Mouse (Mus musculus): ENCODE results near the gene Khdc3. TPM values are rescaled to one million over a fixed set of nuclear protein-coding genes. Genes with fewer than 3 reads are reported as not detected.
"Not testable (repeated sequence)": the region's sequence is repeated elsewhere in the genome, so short reads cannot be mapped to it uniquely, and the experiment has no call there.

Gene Khdc3
- 0.12 and 0.17 TPM in 2 replicates for polyA plus RNA-seq (2015; fragmentation: Nextera tagmentation; extraction: Ambion mirVana)

GRCm38 (mm10) chr9:73101536-73101935 is at the start of gene Khdc3:
Gene Khdc3 (plus strand): TSS chr9:73101836.
- peaks cover 9% of the 10 kb centered on the region; the same call in 1 of the 2 replicates for H3K4me1 ChIP-seq (replicated peaks)
- no peak within 1 kb of the TSS for H3K9ac ChIP-seq
- H3K27ac ChIP-seq (replicated peaks) = no peak within 1 kb of the TSS
- no peaks in the 10 kb centered on the region for H3K9me3 ChIP-seq
- ATAC-seq (ENCODE audit: low FRiP score, low read depth) = no peak
- WGBS = 89% methylated on average over 5 of the region's 5 CpGs
- peaks cover 43% of the 10 kb centered on the region for H3K27me3 ChIP-seq
- no peaks in the 10 kb centered on the region for H3K36me3 ChIP-seq
- no peak within 1 kb of the TSS for H3K4me2 ChIP-seq
- no peak within 1 kb of the TSS for H3K4me3 ChIP-seq

GRCm38 (mm10) chr9:73055441-73055911 is 46.2 kb upstream of the Khdc3 start:
- Histone ChIP-seq H3K9ac (no peak overlapping the region), H3K9me3 (no peaks in the 10 kb centered on the region), H3K4me3 (no peak overlapping the region), H3K4me2 (no peak overlapping the region), H3K27me3 (no peaks in the 10 kb centered on the region), H3K27ac (replicated peaks) (no peak overlapping the region), H3K4me1 (replicated peaks) (no peaks in the 10 kb centered on the region), H3K36me3 (no peaks in the 10 kb centered on the region)
- WGBS = 71% methylated on average over 10 of the region's 10 CpGs
- ATAC-seq (ENCODE audit: low FRiP score, low read depth) = no peak

GRCm38 (mm10) chr9:73059224-73059623 is 42.4 kb upstream of the Khdc3 start:
- H3K36me3 ChIP-seq = no peaks in the 10 kb centered on the region
- ATAC-seq (ENCODE audit: low FRiP score, low read depth) = no peak

GRCm38 (mm10) chr9:73063621-73064290 is 37.9 kb upstream of the Khdc3 start:
- H3K4me1 ChIP-seq (replicated peaks) = peaks cover 21% of the 10 kb centered on the region
- H3K4me3 ChIP-seq = no peak overlapping the region
- 38% methylated on average over 15 of the region's 15 CpGs for WGBS
- H3K27me3 ChIP-seq = no peaks in the 10 kb centered on the region
- H3K27ac ChIP-seq (replicated peaks) = no peak overlapping the region
- ATAC-seq (ENCODE audit: low FRiP score, low read depth) = no peak; the same call in 1 of the 2 replicates
- no peak overlapping the region for H3K9ac ChIP-seq
- no peaks in the 10 kb centered on the region for H3K9me3 ChIP-seq
- no peaks in the 10 kb centered on the region for H3K36me3 ChIP-seq
- H3K4me2 ChIP-seq = peak overlapping the region; percentile 38

More at GRCm38 (mm10) chr9:73059224-73059623, 42.4 kb upstream of the Khdc3 start:
- 91% methylated on average over 4 of the region's 4 CpGs for WGBS
- Histone ChIP-seq H3K4me3 (no peak overlapping the region), H3K27ac (replicated peaks) (no peak overlapping the region), H3K9ac (no peak overlapping the region), H3K4me2 (no peak overlapping the region), H3K4me1 (replicated peaks) (peaks cover 7% of the 10 kb centered on the region; the same call in 1 of the 2 replicates), H3K9me3 (no peaks in the 10 kb centered on the region), H3K27me3 (no peaks in the 10 kb centered on the region)

GRCm38 (mm10) chr9:73067086-73067485 is 34.5 kb upstream of the Khdc3 start:
- 30% methylated on average over 10 of the region's 10 CpGs for WGBS
- H3K9ac ChIP-seq = no peak overlapping the region
- H3K27ac ChIP-seq (replicated peaks) = no peak overlapping the region
- ATAC-seq (ENCODE audit: low FRiP score, low read depth) = peak; percentile 68; the same call in 1 of the 2 replicates
- no peak overlapping the region for H3K4me3 ChIP-seq
- peak overlapping the region; percentile 26; the same call in 1 of the 2 replicates for H3K4me2 ChIP-seq
- H3K36me3 ChIP-seq = no peaks in the 10 kb centered on the region
- no peaks in the 10 kb centered on the region for H3K9me3 ChIP-seq
- no peaks in the 10 kb centered on the region for H3K27me3 ChIP-seq
- H3K4me1 ChIP-seq (replicated peaks) = peaks cover 21% of the 10 kb centered on the region

GRCm38 (mm10) chr9:73068230-73068679 is 33.4 kb upstream of the Khdc3 start:
- no peak overlapping the region for H3K9ac ChIP-seq
- WGBS = 42% methylated on average over 6 of the region's 6 CpGs
- peaks cover 21% of the 10 kb centered on the region for H3K4me1 ChIP-seq (replicated peaks)
- no peak overlapping the region for H3K4me2 ChIP-seq
- no peaks in the 10 kb centered on the region for H3K9me3 ChIP-seq
- no peaks in the 10 kb centered on the region for H3K27me3 ChIP-seq
- no peak overlapping the region for H3K4me3 ChIP-seq
- ATAC-seq (ENCODE audit: low FRiP score, low read depth) = peak; percentile 19; the same call in 1 of the 2 replicates
- no peaks in the 10 kb centered on the region for H3K36me3 ChIP-seq
- no peak overlapping the region for H3K27ac ChIP-seq (replicated peaks)

GRCm38 (mm10) chr9:73068688-73069087 is 32.9 kb upstream of the Khdc3 start:
- no peak for ATAC-seq (ENCODE audit: low FRiP score, low read depth)
- 87% methylated on average over 6 of the region's 6 CpGs for WGBS

GRCm38 (mm10) chr9:73070971-73071659 is 30.5 kb upstream of the Khdc3 start:
- 72% methylated on average over 10 of the region's 10 CpGs for WGBS
- H3K36me3 ChIP-seq = no peaks in the 10 kb centered on the region
- H3K9ac ChIP-seq = no peak overlapping the region
- no peak overlapping the region for H3K4me2 ChIP-seq
- ATAC-seq (ENCODE audit: low FRiP score, low read depth) = no peak
- H3K4me3 ChIP-seq = no peak overlapping the region
- H3K27me3 ChIP-seq = no peaks in the 10 kb centered on the region
- no peaks in the 10 kb centered on the region for H3K9me3 ChIP-seq
- no peak overlapping the region for H3K27ac ChIP-seq (replicated peaks)
- peaks cover 14% of the 10 kb centered on the region for H3K4me1 ChIP-seq (replicated peaks)

More at GRCm38 (mm10) chr9:73068688-73069087, 32.9 kb upstream of the Khdc3 start:
- Histone ChIP-seq H3K27me3 (no peaks in the 10 kb centered on the region), H3K4me3 (no peak overlapping the region), H3K4me2 (no peak overlapping the region), H3K36me3 (no peaks in the 10 kb centered on the region), H3K4me1 (replicated peaks) (peaks cover 16% of the 10 kb centered on the region), H3K9ac (no peak overlapping the region), H3K9me3 (no peaks in the 10 kb centered on the region), H3K27ac (replicated peaks) (no peak overlapping the region)

GRCm38 (mm10) chr9:73072426-73072825 is 29.2 kb upstream of the Khdc3 start:
- no peaks in the 10 kb centered on the region for H3K27me3 ChIP-seq
- H3K4me1 ChIP-seq (replicated peaks) = peaks cover 9% of the 10 kb centered on the region
- H3K36me3 ChIP-seq = no peaks in the 10 kb centered on the region
- H3K27ac ChIP-seq (replicated peaks) = no peak overlapping the region
- H3K4me3 ChIP-seq = no peak overlapping the region
- WGBS = 87% methylated on average over 8 of the region's 8 CpGs
- ATAC-seq (ENCODE audit: low FRiP score, low read depth) = no peak
- no peak overlapping the region for H3K4me2 ChIP-seq
- H3K9ac ChIP-seq = no peak overlapping the region
- H3K9me3 ChIP-seq = no peaks in the 10 kb centered on the region

GRCm38 (mm10) chr9:73073169-73073568 is 28.5 kb upstream of the Khdc3 start:
- H3K4me2 ChIP-seq = no peak overlapping the region
- H3K9ac ChIP-seq = no peak overlapping the region
- no peak overlapping the region for H3K4me3 ChIP-seq
- no peak for ATAC-seq (ENCODE audit: low FRiP score, low read depth)
- no peaks in the 10 kb centered on the region for H3K9me3 ChIP-seq
- H3K36me3 ChIP-seq = no peaks in the 10 kb centered on the region
- H3K27me3 ChIP-seq = no peaks in the 10 kb centered on the region
- H3K27ac ChIP-seq (replicated peaks) = no peak overlapping the region
- H3K4me1 ChIP-seq (replicated peaks) = peaks cover 3% of the 10 kb centered on the region
- WGBS = 93% methylated on average over 5 of the region's 5 CpGs

GRCm38 (mm10) chr9:73079349-73079748 is 22.3 kb upstream of the Khdc3 start:
- 89% methylated on average over 11 of the region's 12 CpGs for WGBS
- not testable (repeated sequence) for H3K27ac ChIP-seq (replicated peaks); H3K4me3 ChIP-seq; H3K36me3 ChIP-seq; H3K4me2 ChIP-seq; H3K9ac ChIP-seq; H3K4me1 ChIP-seq (replicated peaks); H3K9me3 ChIP-seq; ATAC-seq (ENCODE audit: low FRiP score, low read depth); H3K27me3 ChIP-seq

- 38% methylated on average over 7 of the region's 7 CpGs for WGBS
- H3K27me3 ChIP-seq = no peaks in the 10 kb centered on the region
- H3K9ac ChIP-seq = no peak overlapping the region
- H3K27ac ChIP-seq (replicated peaks) = no peak overlapping the region
- no peak overlapping the region for H3K4me3 ChIP-seq
- H3K9me3 ChIP-seq = no peaks in the 10 kb centered on the region
- H3K36me3 ChIP-seq = no peaks in the 10 kb centered on the region
- no peak for ATAC-seq (ENCODE audit: low FRiP score, low read depth)
- no peaks in the 10 kb centered on the region for H3K4me1 ChIP-seq (replicated peaks)
- H3K4me2 ChIP-seq = no peak overlapping the region
Measured at GRCm38 (mm10) chr9:73079801-73080325, 21.8 kb upstream of the Khdc3 start.

All from hindbrain, embryonic 15.5 days (tissue).